Mouse (Mus musculus) hindbrain, embryonic 15.5 days (tissue): ENCODE data around the gene Spata31d1c. TPM values are rescaled to one million over a fixed set of nuclear protein-coding genes. Genes with fewer than 3 reads are reported as not detected.

Experiments used
- ATAC-seq: fragments of 200-750 bp; cut with Nextera tagmentation; 2 replicates; pipeline ENCODE4 v1.8.0; 2017; ENCODE audit warnings: low read depth, moderate number of reproducible peaks, moderate TSS enrichment; ENCODE audit not compliant: low FRiP score
- H3K27ac ChIP-seq: fragments of 300-500 bp; sonication (generic); replicated peaks from 2 replicates; pipeline ENCODE4 v1.5.1; 2015; ENCODE audit warnings: mild to moderate bottlenecking, inconsistent platforms
- H3K27me3 ChIP-seq: fragments of 300-500 bp; sonication (generic); 2 replicates; pipeline ENCODE4 v1.6.1; 2015; ENCODE audit warnings: control low read depth, inconsistent platforms
- H3K36me3 ChIP-seq: fragments of 300-500 bp; sonication (generic); 2 replicates; pipeline ENCODE4 v1.6.1; 2015; ENCODE audit warnings: control low read depth, inconsistent platforms
- H3K4me1 ChIP-seq: fragments of 300-500 bp; sonication (generic); replicated peaks from 2 replicates; pipeline ENCODE4 v1.6.1; 2015; ENCODE audit warnings: control low read depth, inconsistent platforms
- H3K4me2 ChIP-seq: fragments of 300-500 bp; sonication (generic); 2 replicates; pipeline ENCODE4 v1.6.1; 2015; ENCODE audit warnings: moderate library complexity, mild to moderate bottlenecking, inconsistent platforms
- H3K4me3 ChIP-seq: fragments of 300-500 bp; sonication (generic); 2 replicates; pipeline ENCODE4 v1.5.1; 2015; ENCODE audit warnings: mild to moderate bottlenecking, inconsistent platforms
- H3K9ac ChIP-seq: fragments of 300-500 bp; sonication (generic); 2 replicates; pipeline ENCODE4 v1.6.1; 2015; ENCODE audit warnings: inconsistent platforms
- H3K9me3 ChIP-seq: fragments of 300-500 bp; sonication (generic); 2 replicates; pipeline ENCODE4 v1.6.1; 2016; ENCODE audit warnings: control low read depth, inconsistent platforms
- WGBS: fragments of 180-500 bp; shearing (Covaris S2); methylation state at CpG from one replicate; pipeline ENCODE4 v1.1.7; 2015; 5-methylcytosine and 5-hydroxymethylcytosine counted together
- polyA plus RNA-seq: library from polyadenylated mRNA; unstranded; fragments of >200 nt; fragmentation: Nextera tagmentation; extraction: Ambion mirVana; gene quantifications from 2 replicates; pipeline ENCODE4 v1.2.1, GENCODE M21; 2015

Gene Spata31d1c
- polyA plus RNA-seq: not detected in 2 replicates

GRCm38 (mm10) chr13:65032758-65033157 lies at the start of gene Spata31d1c:
Gene Spata31d1c (plus strand): TSS chr13:65033058.
- Histone ChIP-seq H3K4me1 (no peaks in the 10 kb centered on the region), H3K36me3 (no peaks in the 10 kb centered on the region), H3K9me3 (no peaks in the 10 kb centered on the region), H3K27ac (no peak within 1 kb of the TSS), H3K4me3 (no peak within 1 kb of the TSS), H3K9ac (no peak within 1 kb of the TSS), H3K27me3 (no peaks in the 10 kb centered on the region), H3K4me2 (no peak within 1 kb of the TSS)
- no peak for ATAC-seq

- no peaks in the 10 kb centered on the region for H3K9me3 ChIP-seq
- ATAC-seq: no peak
These were observed 44.0 kb upstream of the Spata31d1c start for GRCm38 (mm10) chr13:64988828-64989227.

GRCm38 (mm10) chr13:65005414-65005813 lies 27.4 kb upstream of the Spata31d1c start:
- no peak overlapping the region for H3K4me3 ChIP-seq
- no peak for ATAC-seq
- H3K4me2 ChIP-seq: no peak overlapping the region
- H3K9me3 ChIP-seq: no peaks in the 10 kb centered on the region
- H3K36me3 ChIP-seq: no peaks in the 10 kb centered on the region
- no peaks in the 10 kb centered on the region for H3K27me3 ChIP-seq
- H3K4me1 ChIP-seq: no peaks in the 10 kb centered on the region
- H3K27ac ChIP-seq: no peak overlapping the region
- no peak overlapping the region for H3K9ac ChIP-seq

More at GRCm38 (mm10) chr13:64988828-64989227, 44.0 kb upstream of the Spata31d1c start:
- Histone ChIP-seq H3K36me3 (no peaks in the 10 kb centered on the region), H3K9ac (no peak overlapping the region), H3K4me2 (no peak overlapping the region), H3K4me1 (no peaks in the 10 kb centered on the region), H3K27ac (no peak overlapping the region), H3K4me3 (no peak overlapping the region), H3K27me3 (no peaks in the 10 kb centered on the region)

GRCm38 (mm10) chr13:65006760-65007159 lies 26.1 kb upstream of the Spata31d1c start:
- ATAC-seq: no peak
- Histone ChIP-seq H3K9me3 (no peaks in the 10 kb centered on the region), H3K4me1 (no peaks in the 10 kb centered on the region), H3K36me3 (no peaks in the 10 kb centered on the region), H3K27ac (no peak overlapping the region), H3K4me2 (no peak overlapping the region), H3K9ac (no peak overlapping the region), H3K27me3 (no peaks in the 10 kb centered on the region), H3K4me3 (no peak overlapping the region)
- 97% methylated on average over 1 of the region's 1 CpGs for WGBS

- H3K36me3 ChIP-seq: no peaks in the 10 kb centered on the region
- no peak overlapping the region for H3K4me2 ChIP-seq
- no peak for ATAC-seq
These were observed 24.9 kb upstream of the Spata31d1c start for GRCm38 (mm10) chr13:65007971-65008370.

GRCm38 (mm10) chr13:65011052-65011738 lies 21.7 kb upstream of the Spata31d1c start:
- ATAC-seq: no peak
- Histone ChIP-seq H3K4me1 (no peaks in the 10 kb centered on the region), H3K4me2 (no peak overlapping the region), H3K27me3 (no peaks in the 10 kb centered on the region), H3K9ac (no peak overlapping the region), H3K4me3 (no peak overlapping the region), H3K27ac (no peak overlapping the region), H3K9me3 (no peaks in the 10 kb centered on the region), H3K36me3 (no peaks in the 10 kb centered on the region)
- 57% methylated on average over 4 of the region's 4 CpGs for WGBS

More at GRCm38 (mm10) chr13:65007971-65008370, 24.9 kb upstream of the Spata31d1c start:
- H3K4me1 ChIP-seq: no peaks in the 10 kb centered on the region
- no peak overlapping the region for H3K4me3 ChIP-seq
- no peaks in the 10 kb centered on the region for H3K9me3 ChIP-seq
- H3K27ac ChIP-seq: no peak overlapping the region
- no peak overlapping the region for H3K9ac ChIP-seq
- WGBS: 82% methylated on average over 1 of the region's 1 CpGs
- no peaks in the 10 kb centered on the region for H3K27me3 ChIP-seq

GRCm38 (mm10) chr13:65035057-65035456 lies 2.2 kb downstream of the Spata31d1c start:
- WGBS: 64% methylated on average over 4 of the region's 4 CpGs
- ATAC-seq: no peak
- H3K36me3 ChIP-seq: no peaks in the 10 kb centered on the region
- H3K4me2 ChIP-seq: no peak overlapping the region
- no peak overlapping the region for H3K4me3 ChIP-seq
- no peak overlapping the region for H3K27ac ChIP-seq
- H3K9ac ChIP-seq: no peak overlapping the region
- H3K27me3 ChIP-seq: no peaks in the 10 kb centered on the region
- no peaks in the 10 kb centered on the region for H3K9me3 ChIP-seq
- no peaks in the 10 kb centered on the region for H3K4me1 ChIP-seq

- Histone ChIP-seq H3K4me3 (no peak within 1 kb of the TSS), H3K4me2 (no peak within 1 kb of the TSS), H3K27me3 (no peaks in the 10 kb centered on the region), H3K9ac (no peak within 1 kb of the TSS), H3K9me3 (no peaks in the 10 kb centered on the region), H3K27ac (no peak within 1 kb of the TSS), H3K4me1 (no peaks in the 10 kb centered on the region), H3K36me3 (no peaks in the 10 kb centered on the region)
- WGBS: 89% methylated on average over 9 of the region's 9 CpGs
- no peak for ATAC-seq
These were observed 19.8 kb downstream of the Spata31d1c start, which contains the start of gene Prss47 for GRCm38 (mm10) chr13:65052660-65053059. Gene Prss47 (minus strand): TSS chr13:65052760.

GRCm38 (mm10) chr13:65069969-65070368 lies 37.1 kb downstream of the Spata31d1c start:
- no peak for ATAC-seq
- WGBS: 90% methylated on average over 2 of the region's 2 CpGs
- H3K9ac ChIP-seq: no peak overlapping the region
- no peak overlapping the region for H3K4me2 ChIP-seq
- H3K4me3 ChIP-seq: no peak overlapping the region
- H3K4me1 ChIP-seq: no peaks in the 10 kb centered on the region
- H3K9me3 ChIP-seq: no peaks in the 10 kb centered on the region
- no peaks in the 10 kb centered on the region for H3K27me3 ChIP-seq
- H3K27ac ChIP-seq: no peak overlapping the region
- peaks cover 36% of the 10 kb centered on the region for H3K36me3 ChIP-seq

Other genes starting within 250 kb of the Spata31d1c start
- 0.84 and 0.89 TPM in 2 replicates for gene Cntnap3, start 129.1 kb upstream of the Spata31d1c start, polyA plus RNA-seq
- gene Spata31, start 115.7 kb upstream of the Spata31d1c start, polyA plus RNA-seq: not detected in 2 replicates
- gene Prss47, start 19.7 kb downstream of the Spata31d1c start, polyA plus RNA-seq: not detected in 2 replicates
- 31.1 and 32.9 TPM in 2 replicates for gene Mfsd14b, start 79.9 kb downstream of the Spata31d1c start, polyA plus RNA-seq
- gene Olfr465-ps1, start 105.0 kb downstream of the Spata31d1c start, polyA plus RNA-seq: not detected in 2 replicates
- not detected in 2 replicates for gene Olfr466, start 117.2 kb downstream of the Spata31d1c start, polyA plus RNA-seq
- 0.16 TPM in 1 of 2 replicates, not detected in the other for gene Nlrp4f, start 172.9 kb downstream of the Spata31d1c start, polyA plus RNA-seq
- 0.25 and 0.26 TPM in 2 replicates for gene Gm10775, start 226.5 kb downstream of the Spata31d1c start, polyA plus RNA-seq
- 14.1 and 15.1 TPM in 2 replicates for gene Zfp369, start 245.8 kb downstream of the Spata31d1c start, polyA plus RNA-seq